Mouse (Mus musculus): ENCODE results near the gene Fcho1. TPM values are rescaled to one million over a fixed set of nuclear protein-coding genes. Genes with fewer than 3 reads are reported as not detected.

Gene Fcho1
- polyA plus RNA-seq, 1 experiment, result 20.1 TPM

GRCm38 (mm10) chr8:71681369-71681915 is 44.1 kb downstream of the Fcho1 start:
- 72% methylated on average over 18 of the region's 18 CpGs for WGBS
- H3K36me3 ChIP-seq (ENCODE audit: control insufficient read depth, insufficient read depth, low read length), result peaks cover 1% of the 10 kb centered on the region; the same call in 1 of the 2 replicates
- no peak overlapping the region for H3K27ac ChIP-seq (ENCODE audit: insufficient read depth, low read depth, low read length)
- peaks cover 12% of the 10 kb centered on the region for H3K4me1 ChIP-seq (ENCODE audit: control insufficient read depth, insufficient read depth, insufficient read length, low read length)
- H3K27me3 ChIP-seq (ENCODE audit: control insufficient read depth, insufficient read depth, low read length), result no peaks in the 10 kb centered on the region
- no peak for TF ChIP-seq POLR2A (IDR thresholded peaks at IDR 0.05; ENCODE audit: low read depth, low read length)
- no peak for TF ChIP-seq CTCF (IDR thresholded peaks at IDR 0.05; ENCODE audit: extremely low read depth, insufficient read length, insufficient replicate concordance, low read depth, low read length)
- H3K4me3 ChIP-seq (ENCODE audit: low read depth, low read length), result no peak overlapping the region

DNA sequence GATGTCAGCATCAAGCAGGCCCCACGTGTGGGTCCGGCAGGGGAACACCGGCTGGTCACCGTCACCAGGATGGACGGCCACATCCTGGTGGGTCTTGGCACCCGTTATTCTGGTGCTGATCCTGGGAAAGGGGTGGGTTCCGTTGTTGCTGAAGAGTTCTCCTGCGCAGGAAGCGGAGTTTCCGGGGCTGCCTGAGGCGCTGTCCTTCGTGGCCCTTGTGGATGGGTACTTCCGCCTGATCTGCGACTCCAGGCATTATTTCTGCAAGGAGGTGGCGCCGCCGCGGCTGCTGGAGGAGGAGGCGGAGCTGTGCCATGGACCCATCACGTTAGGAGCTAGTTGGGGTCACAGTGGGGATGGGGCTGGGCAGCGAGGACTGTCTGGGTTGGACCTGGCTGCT is 45.0 kb downstream of the Fcho1 start:
- Histone ChIP-seq H3K4me3 (ENCODE audit: low read depth, low read length) (no peak overlapping the region), H3K27me3 (ENCODE audit: control insufficient read depth, insufficient read depth, low read length) (no peaks in the 10 kb centered on the region)

GRCm38 (mm10) chr8:71679550-71680168 is 45.9 kb downstream of the Fcho1 start:
- Histone ChIP-seq H3K27ac (ENCODE audit: insufficient read depth, low read depth, low read length) (no peak overlapping the region), H3K4me1 (ENCODE audit: control insufficient read depth, insufficient read depth, insufficient read length, low read length) (peaks cover 5% of the 10 kb centered on the region), H3K4me3 (ENCODE audit: low read depth, low read length) (peak overlapping the region; percentile 30), H3K36me3 (ENCODE audit: control insufficient read depth, insufficient read depth, low read length) (peaks cover 1% of the 10 kb centered on the region; the same call in 1 of the 2 replicates), H3K27me3 (ENCODE audit: control insufficient read depth, insufficient read depth, low read length) (no peaks in the 10 kb centered on the region)
- TF ChIP-seq POLR2A (IDR thresholded peaks at IDR 0.05; ENCODE audit: low read depth, low read length), result no peak
- no peak for TF ChIP-seq CTCF (IDR thresholded peaks at IDR 0.05; ENCODE audit: extremely low read depth, insufficient read length, insufficient replicate concordance, low read depth, low read length)
- WGBS, result 61% methylated on average over 46 of the region's 46 CpGs

More for the DNA sequence above, 45.0 kb downstream of the Fcho1 start:
- no peak for TF ChIP-seq CTCF (IDR thresholded peaks at IDR 0.05; ENCODE audit: extremely low read depth, insufficient read length, insufficient replicate concordance, low read depth, low read length)
- TF ChIP-seq POLR2A (IDR thresholded peaks at IDR 0.05; ENCODE audit: low read depth, low read length), result no peak
- peaks cover 1% of the 10 kb centered on the region; the same call in 1 of the 2 replicates for H3K36me3 ChIP-seq (ENCODE audit: control insufficient read depth, insufficient read depth, low read length)
- peaks cover 5% of the 10 kb centered on the region for H3K4me1 ChIP-seq (ENCODE audit: control insufficient read depth, insufficient read depth, insufficient read length, low read length)
- 82% methylated on average over 21 of the region's 21 CpGs for WGBS
- H3K27ac ChIP-seq (ENCODE audit: insufficient read depth, low read depth, low read length), result no peak overlapping the region

- WGBS, result 79% methylated on average over 16 of the region's 16 CpGs
- TF ChIP-seq POLR2A (IDR thresholded peaks at IDR 0.05; ENCODE audit: low read depth, low read length) (no peak), CTCF (IDR thresholded peaks at IDR 0.05; ENCODE audit: extremely low read depth, insufficient read length, insufficient replicate concordance, low read depth, low read length) (no peak)
- H3K4me3 ChIP-seq (ENCODE audit: low read depth, low read length), result peak overlapping the region; percentile 30
- H3K36me3 ChIP-seq (ENCODE audit: control insufficient read depth, insufficient read depth, low read length), result peaks cover 1% of the 10 kb centered on the region; the same call in 1 of the 2 replicates
- peaks cover 5% of the 10 kb centered on the region for H3K4me1 ChIP-seq (ENCODE audit: control insufficient read depth, insufficient read depth, insufficient read length, low read length)
- no peaks in the 10 kb centered on the region for H3K27me3 ChIP-seq (ENCODE audit: control insufficient read depth, insufficient read depth, low read length)
- H3K27ac ChIP-seq (ENCODE audit: insufficient read depth, low read depth, low read length), result no peak overlapping the region
Measured at GRCm38 (mm10) chr8:71679116-71679515, 46.4 kb downstream of the Fcho1 start.

- H3K27ac ChIP-seq (ENCODE audit: insufficient read depth, low read depth, low read length), result no peak overlapping the region
- TF ChIP-seq CTCF (IDR thresholded peaks at IDR 0.05; ENCODE audit: extremely low read depth, insufficient read length, insufficient replicate concordance, low read depth, low read length), result no peak
- TF ChIP-seq POLR2A (IDR thresholded peaks at IDR 0.05; ENCODE audit: low read depth, low read length), result no peak
- no peak overlapping the region for H3K4me3 ChIP-seq (ENCODE audit: low read depth, low read length)
- peaks cover 1% of the 10 kb centered on the region; the same call in 1 of the 2 replicates for H3K36me3 ChIP-seq (ENCODE audit: control insufficient read depth, insufficient read depth, low read length)
- no peaks in the 10 kb centered on the region for H3K27me3 ChIP-seq (ENCODE audit: control insufficient read depth, insufficient read depth, low read length)
- WGBS, result 85% methylated on average over 4 of the region's 4 CpGs
- peaks cover 5% of the 10 kb centered on the region for H3K4me1 ChIP-seq (ENCODE audit: control insufficient read depth, insufficient read depth, insufficient read length, low read length)
Measured at GRCm38 (mm10) chr8:71678216-71678615, 47.3 kb downstream of the Fcho1 start.

- Histone ChIP-seq H3K27me3 (ENCODE audit: control insufficient read depth, insufficient read depth, low read length) (no peaks in the 10 kb centered on the region), H3K27ac (ENCODE audit: insufficient read depth, low read depth, low read length) (no peak overlapping the region; the same call in 1 of the 2 replicates), H3K4me3 (ENCODE audit: low read depth, low read length) (no peak overlapping the region), H3K36me3 (ENCODE audit: control insufficient read depth, insufficient read depth, low read length) (peaks cover 1% of the 10 kb centered on the region; the same call in 1 of the 2 replicates), H3K4me1 (ENCODE audit: control insufficient read depth, insufficient read depth, insufficient read length, low read length) (peaks cover 5% of the 10 kb centered on the region)
- TF ChIP-seq POLR2A (IDR thresholded peaks at IDR 0.05; ENCODE audit: low read depth, low read length) (no peak), CTCF (IDR thresholded peaks at IDR 0.05; ENCODE audit: extremely low read depth, insufficient read length, insufficient replicate concordance, low read depth, low read length) (no peak)
Measured at GRCm38 (mm10) chr8:71677555-71677954, 48.0 kb downstream of the Fcho1 start.

- TF ChIP-seq POLR2A (IDR thresholded peaks at IDR 0.05; ENCODE audit: low read depth, low read length) (no peak), CTCF (IDR thresholded peaks at IDR 0.05; ENCODE audit: extremely low read depth, insufficient read length, insufficient replicate concordance, low read depth, low read length) (no peak)
- peaks cover 1% of the 10 kb centered on the region; the same call in 1 of the 2 replicates for H3K36me3 ChIP-seq (ENCODE audit: control insufficient read depth, insufficient read depth, low read length)
- peaks cover 5% of the 10 kb centered on the region for H3K4me1 ChIP-seq (ENCODE audit: control insufficient read depth, insufficient read depth, insufficient read length, low read length)
- peak overlapping the region; percentile 82 for H3K4me3 ChIP-seq (ENCODE audit: low read depth, low read length)
- H3K27me3 ChIP-seq (ENCODE audit: control insufficient read depth, insufficient read depth, low read length), result no peaks in the 10 kb centered on the region
- 46% methylated on average over 9 of the region's 9 CpGs for WGBS
- H3K27ac ChIP-seq (ENCODE audit: insufficient read depth, low read depth, low read length), result peak overlapping the region; percentile 66
Measured at GRCm38 (mm10) chr8:71676803-71677202, 48.7 kb downstream of the Fcho1 start.
